Mouse (Mus musculus): Measurements from ENCODE around the gene Bysl. TPM values are rescaled to one million over a fixed set of nuclear protein-coding genes. Genes with fewer than 3 reads are reported as not detected.
A peak's percentile ranks its signal among the peaks of the same experiment; 100 is the strongest.
"Not testable (repeated sequence)": the region's sequence is repeated elsewhere in the genome, so short reads cannot be mapped to it uniquely, and the experiment has no call there.

Gene Bysl
- polyA plus RNA-seq (2011; ENCODE audit: insufficient read depth, insufficient read length, low read depth, missing spikeins): 24.9 and 25.7 TPM in 2 replicates

DNA sequence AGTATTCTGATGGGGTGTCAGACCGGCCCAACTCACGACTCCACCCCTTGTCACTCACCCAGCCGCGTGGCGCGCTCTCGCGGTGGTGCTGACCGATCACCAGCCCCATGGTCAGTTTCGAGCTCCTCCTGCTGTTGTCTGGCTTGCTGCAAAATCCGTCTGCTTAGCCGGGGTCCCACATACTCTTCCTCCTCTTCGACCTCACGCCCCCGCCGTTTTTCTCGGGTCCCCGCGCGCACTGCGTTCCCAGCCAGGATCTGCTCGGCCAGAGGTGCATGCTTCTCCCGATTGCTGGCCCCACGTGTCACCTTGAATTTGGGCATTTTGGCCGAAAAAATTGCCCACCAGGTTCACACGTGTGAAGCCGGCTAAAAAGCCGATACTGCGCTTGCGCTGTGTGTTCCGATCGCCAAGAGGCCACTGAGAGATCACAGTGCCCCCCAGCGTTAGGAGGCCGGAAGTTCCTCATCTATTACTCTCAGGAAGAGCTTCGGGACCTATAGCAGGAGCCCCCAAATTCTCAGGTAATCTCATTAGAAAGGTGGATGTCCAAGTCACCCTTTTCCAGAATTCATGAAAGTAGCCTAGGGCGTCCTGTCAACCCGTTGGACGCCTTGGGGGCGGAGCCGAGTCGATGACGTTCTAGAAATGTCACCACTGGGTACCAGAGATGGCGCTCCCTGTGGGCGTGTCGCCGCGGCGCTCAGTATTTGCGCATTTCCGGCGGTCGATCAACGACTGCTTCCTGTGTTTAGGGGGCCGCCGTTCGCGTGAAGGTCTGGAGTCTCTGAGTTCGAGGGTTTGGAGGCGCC, at the start of gene Bysl, which contains the start of the genes Med20 and Gm20517:
Bysl (minus strand) TSS at position 644 of the 812 bp plus-strand sequence.
Med20 (plus strand) TSS at position 734 of the 812 bp plus-strand sequence.
Gm20517 (plus strand) TSS at position 741 of the 812 bp plus-strand sequence.
- H3K27ac ChIP-seq (ENCODE audit: insufficient read depth, low read length): peak within 1 kb of the TSS; percentile 7; the same call in 1 of the 2 replicates
- H3K27me3 ChIP-seq (ENCODE audit: control insufficient read depth, insufficient read depth, low read length, poor library complexity, severe bottlenecking): no peaks in the 10 kb centered on the region
- peak within 1 kb of the TSS; percentile 86 for H3K4me3 ChIP-seq (ENCODE audit: low read depth, low read length)
- H3K4me1 ChIP-seq (ENCODE audit: control insufficient read depth, insufficient read depth, low read length): no peaks in the 10 kb centered on the region
- peak; percentile 79 for TF ChIP-seq CTCF (IDR thresholded peaks at IDR 0.05; ENCODE audit: low read depth, low read length)
- no peak for TF ChIP-seq EP300 (IDR thresholded peaks at IDR 0.05; ENCODE audit: insufficient read depth, low read depth, low read length)
- TF ChIP-seq POLR2A (IDR thresholded peaks at IDR 0.05; ENCODE audit: insufficient read depth, low read length): no peak
- no peaks in the 10 kb centered on the region for H3K9me3 ChIP-seq (replicated peaks; ENCODE audit: control insufficient read depth, insufficient read depth, low read length, poor library complexity, severe bottlenecking)
- H3K9ac ChIP-seq (ENCODE audit: low read depth, poor library complexity, severe bottlenecking): peak within 1 kb of the TSS; percentile 53
- H3K36me3 ChIP-seq (ENCODE audit: control insufficient read depth, insufficient read depth, low read length, poor library complexity, severe bottlenecking): peaks cover 6% of the 10 kb centered on the region

DNA sequence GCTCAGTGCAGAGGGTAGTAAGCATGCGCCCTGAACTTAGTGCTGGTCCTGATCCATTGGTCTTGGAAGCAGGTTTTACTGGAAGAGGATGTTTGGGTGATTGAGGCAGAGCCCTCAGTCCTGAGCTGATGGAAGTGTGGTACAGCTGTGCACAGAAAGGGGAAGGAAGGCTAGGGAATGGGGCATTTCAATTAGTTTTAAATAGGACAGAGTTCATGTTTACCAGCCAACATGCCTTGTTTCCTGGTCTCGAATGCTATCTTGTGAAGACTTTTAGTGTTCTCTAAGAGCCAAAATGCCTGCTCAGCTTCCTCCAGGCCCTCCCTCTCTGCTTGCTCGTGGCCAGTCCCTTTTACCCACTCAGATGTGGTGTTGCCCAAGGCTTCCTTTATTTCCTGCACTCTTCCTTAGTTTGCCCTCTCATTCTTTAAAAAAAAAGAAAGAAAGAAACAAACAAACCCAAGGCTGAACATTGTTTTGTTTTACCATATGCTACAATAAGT, 47.5 kb upstream of the Bysl start:
- TF ChIP-seq CTCF (IDR thresholded peaks at IDR 0.05; ENCODE audit: low read depth, low read length): no peak
- TF ChIP-seq POLR2A (IDR thresholded peaks at IDR 0.05; ENCODE audit: insufficient read depth, low read length): no peak
- no peak for TF ChIP-seq EP300 (IDR thresholded peaks at IDR 0.05; ENCODE audit: insufficient read depth, low read depth, low read length)
- H3K4me3 ChIP-seq (ENCODE audit: low read depth, low read length): no peak overlapping the region

DNA sequence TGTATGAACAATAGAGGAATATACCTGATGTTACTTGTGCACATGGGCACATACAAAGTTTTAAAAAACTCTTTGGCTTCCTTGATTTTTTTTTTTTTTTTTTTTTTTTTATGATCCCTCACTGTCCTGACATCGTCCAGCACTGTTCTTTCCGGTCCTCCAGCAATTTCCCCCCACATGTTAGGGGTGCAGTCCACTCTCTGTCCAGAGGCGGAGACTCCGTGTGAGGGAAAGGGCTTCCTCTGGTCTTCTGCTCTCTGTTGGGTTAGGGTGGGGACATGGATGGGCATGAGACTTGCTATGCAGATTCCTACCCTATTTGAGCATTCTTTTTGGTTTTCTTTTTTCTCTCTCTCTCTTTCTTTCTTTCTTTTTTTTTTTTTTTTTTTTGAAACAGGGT, 46.6 kb upstream of the Bysl start:
- H3K4me1 ChIP-seq (ENCODE audit: control insufficient read depth, insufficient read depth, low read length): no peaks in the 10 kb centered on the region
- no peaks in the 10 kb centered on the region for H3K9me3 ChIP-seq (replicated peaks; ENCODE audit: control insufficient read depth, insufficient read depth, low read length, poor library complexity, severe bottlenecking)
- H3K36me3 ChIP-seq (ENCODE audit: control insufficient read depth, insufficient read depth, low read length, poor library complexity, severe bottlenecking): no peaks in the 10 kb centered on the region
- H3K27me3 ChIP-seq (ENCODE audit: control insufficient read depth, insufficient read depth, low read length, poor library complexity, severe bottlenecking): no peaks in the 10 kb centered on the region
- H3K4me3 ChIP-seq (ENCODE audit: low read depth, low read length): no peak overlapping the region
- H3K27ac ChIP-seq (ENCODE audit: insufficient read depth, low read length): no peak overlapping the region
- no peak overlapping the region for H3K9ac ChIP-seq (ENCODE audit: low read depth, poor library complexity, severe bottlenecking)
- TF ChIP-seq EP300 (IDR thresholded peaks at IDR 0.05; ENCODE audit: insufficient read depth, low read depth, low read length): no peak
- no peak for TF ChIP-seq POLR2A (IDR thresholded peaks at IDR 0.05; ENCODE audit: insufficient read depth, low read length)
- no peak for TF ChIP-seq CTCF (IDR thresholded peaks at IDR 0.05; ENCODE audit: low read depth, low read length)

More for the DNA sequence above, 47.5 kb upstream of the Bysl start:
- Histone ChIP-seq H3K27ac (ENCODE audit: insufficient read depth, low read length) (no peak overlapping the region), H3K27me3 (ENCODE audit: control insufficient read depth, insufficient read depth, low read length, poor library complexity, severe bottlenecking) (no peaks in the 10 kb centered on the region), H3K4me1 (ENCODE audit: control insufficient read depth, insufficient read depth, low read length) (no peaks in the 10 kb centered on the region), H3K9me3 (replicated peaks; ENCODE audit: control insufficient read depth, insufficient read depth, low read length, poor library complexity, severe bottlenecking) (no peaks in the 10 kb centered on the region), H3K9ac (ENCODE audit: low read depth, poor library complexity, severe bottlenecking) (no peak overlapping the region), H3K36me3 (ENCODE audit: control insufficient read depth, insufficient read depth, low read length, poor library complexity, severe bottlenecking) (no peaks in the 10 kb centered on the region)

DNA sequence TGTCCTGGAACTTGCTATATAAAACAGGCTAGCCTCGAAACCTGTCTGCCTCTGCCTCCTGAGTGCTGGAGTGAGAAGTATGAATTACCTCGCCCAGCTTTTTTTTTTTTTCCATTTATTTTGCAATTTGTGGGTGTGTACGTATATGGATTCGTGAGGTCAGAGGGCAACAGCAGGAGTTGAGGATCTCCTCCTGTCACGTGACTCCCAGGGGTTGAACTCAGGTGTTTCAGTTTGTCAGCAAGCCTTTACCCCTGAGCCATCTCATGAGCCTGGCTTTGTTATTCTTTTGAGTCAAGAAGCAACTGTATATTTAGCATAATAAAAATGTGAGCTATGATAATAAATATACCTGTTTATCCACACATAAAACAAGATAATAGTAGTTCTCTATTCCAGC, 44.4 kb upstream of the Bysl start:
- no peak overlapping the region for H3K27ac ChIP-seq (ENCODE audit: insufficient read depth, low read length)
- H3K4me1 ChIP-seq (ENCODE audit: control insufficient read depth, insufficient read depth, low read length): no peaks in the 10 kb centered on the region
- H3K9me3 ChIP-seq (replicated peaks; ENCODE audit: control insufficient read depth, insufficient read depth, low read length, poor library complexity, severe bottlenecking): no peaks in the 10 kb centered on the region
- no peaks in the 10 kb centered on the region for H3K36me3 ChIP-seq (ENCODE audit: control insufficient read depth, insufficient read depth, low read length, poor library complexity, severe bottlenecking)
- H3K4me3 ChIP-seq (ENCODE audit: low read depth, low read length): no peak overlapping the region
- no peak overlapping the region for H3K9ac ChIP-seq (ENCODE audit: low read depth, poor library complexity, severe bottlenecking)
- no peak for TF ChIP-seq EP300 (IDR thresholded peaks at IDR 0.05; ENCODE audit: insufficient read depth, low read depth, low read length)
- no peak for TF ChIP-seq POLR2A (IDR thresholded peaks at IDR 0.05; ENCODE audit: insufficient read depth, low read length)
- H3K27me3 ChIP-seq (ENCODE audit: control insufficient read depth, insufficient read depth, low read length, poor library complexity, severe bottlenecking): no peaks in the 10 kb centered on the region

DNA sequence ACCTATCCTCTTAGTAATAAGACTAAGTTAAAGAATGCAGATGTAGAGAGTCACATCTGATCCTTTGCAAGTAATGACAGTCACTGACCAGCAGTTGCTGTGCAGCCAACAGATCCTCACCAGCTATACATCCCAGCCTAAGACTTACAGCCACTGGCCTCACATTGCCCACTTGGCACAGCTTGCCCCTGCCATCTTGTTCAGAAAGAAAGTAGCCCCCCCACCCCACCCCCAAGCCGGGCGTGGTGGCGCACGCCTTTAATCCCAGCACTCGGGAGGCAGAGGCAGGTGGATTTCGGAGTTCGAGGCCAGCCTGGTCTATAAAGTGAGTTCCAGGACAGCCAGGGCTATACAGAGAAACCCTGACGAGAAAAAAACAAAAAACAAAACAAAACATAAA, 43.1 kb upstream of the Bysl start:
- H3K27ac ChIP-seq (ENCODE audit: insufficient read depth, low read length); H3K9ac ChIP-seq (ENCODE audit: low read depth, poor library complexity, severe bottlenecking); H3K27me3 ChIP-seq (ENCODE audit: control insufficient read depth, insufficient read depth, low read length, poor library complexity, severe bottlenecking); H3K4me3 ChIP-seq (ENCODE audit: low read depth, low read length); H3K36me3 ChIP-seq (ENCODE audit: control insufficient read depth, insufficient read depth, low read length, poor library complexity, severe bottlenecking); H3K4me1 ChIP-seq (ENCODE audit: control insufficient read depth, insufficient read depth, low read length); H3K9me3 ChIP-seq (replicated peaks; ENCODE audit: control insufficient read depth, insufficient read depth, low read length, poor library complexity, severe bottlenecking): not testable (repeated sequence)

DNA sequence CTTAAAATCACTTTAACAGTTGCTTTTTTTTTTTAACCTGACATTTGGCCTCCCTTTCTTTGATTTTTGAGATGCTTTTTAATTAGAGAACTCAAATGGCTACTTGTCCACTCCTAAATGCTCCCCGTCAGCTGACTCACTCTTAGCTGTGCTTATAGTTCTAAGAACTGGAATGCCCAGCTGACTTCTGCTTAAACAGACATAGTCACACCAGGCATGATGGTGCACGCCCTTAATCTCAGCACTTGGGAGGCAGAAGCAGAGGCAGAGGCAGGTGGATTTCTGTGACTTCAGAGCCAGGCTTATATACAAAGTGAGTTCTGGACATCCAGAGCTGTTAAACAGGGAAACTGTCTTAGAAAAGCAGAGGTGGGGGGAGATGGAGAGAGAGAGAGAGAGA, 40.7 kb upstream of the Bysl start:
- Histone ChIP-seq H3K9me3 (replicated peaks; ENCODE audit: control insufficient read depth, insufficient read depth, low read length, poor library complexity, severe bottlenecking) (no peaks in the 10 kb centered on the region), H3K27ac (ENCODE audit: insufficient read depth, low read length) (no peak overlapping the region), H3K4me1 (ENCODE audit: control insufficient read depth, insufficient read depth, low read length) (no peaks in the 10 kb centered on the region), H3K36me3 (ENCODE audit: control insufficient read depth, insufficient read depth, low read length, poor library complexity, severe bottlenecking) (no peaks in the 10 kb centered on the region), H3K27me3 (ENCODE audit: control insufficient read depth, insufficient read depth, low read length, poor library complexity, severe bottlenecking) (no peaks in the 10 kb centered on the region), H3K9ac (ENCODE audit: low read depth, poor library complexity, severe bottlenecking) (no peak overlapping the region), H3K4me3 (ENCODE audit: low read depth, low read length) (no peak overlapping the region)
- no peak for TF ChIP-seq CTCF (IDR thresholded peaks at IDR 0.05; ENCODE audit: low read depth, low read length)
- no peak for TF ChIP-seq EP300 (IDR thresholded peaks at IDR 0.05; ENCODE audit: insufficient read depth, low read depth, low read length)
- TF ChIP-seq POLR2A (IDR thresholded peaks at IDR 0.05; ENCODE audit: insufficient read depth, low read length): no peak

All from ES-Bruce4 (cell line).